Mouse (Mus musculus) MEL (cell line): ENCODE measurements around the gene Prrg3. TPM values are rescaled to one million over a fixed set of nuclear protein-coding genes. Genes with fewer than 3 reads are reported as not detected.

Experiments
- DNase-seq: peaks from one replicate; pipeline ENCODE4 v3.0.0; 2011; ENCODE audit warnings: low read depth, low spot score
- H3K27ac ChIP-seq: 2 replicates; pipeline ENCODE4 v1.5.1; 2012; ENCODE audit warnings: low read depth, mild to moderate bottlenecking, control low read depth, low read length, moderate library complexity; ENCODE audit not compliant: control insufficient read depth
- H3K27me3 ChIP-seq, 2 experiments: fragments of 150-350 bp in 1 of 2; sonication (generic) in 1 of 2; 2 replicates each; pipeline ENCODE4 v1.6.1; 2012; ENCODE audit warnings: low read length in 2 of 2, mild to moderate bottlenecking in 2 of 2, improper control_type of control experiment in 1 of 2, moderate library complexity in 1 of 2; ENCODE audit not compliant: insufficient read depth in 2 of 2, control insufficient read depth in 1 of 2
- H3K36me3 ChIP-seq, 2 experiments: 2 replicates each; pipeline ENCODE4 v1.6.1; 2012 to 2014; ENCODE audit warnings: low read length in 2 of 2, improper control_type of control experiment in 1 of 2, inconsistent platforms in 1 of 2, mild to moderate bottlenecking in 1 of 2; ENCODE audit not compliant: insufficient read depth in 2 of 2, control insufficient read depth in 1 of 2
- H3K4me1 ChIP-seq, 2 experiments: fragments of 150-350 bp in 1 of 2; sonication (generic) in 1 of 2; 2 replicates each; pipeline ENCODE4 v1.6.1; 2012; ENCODE audit warnings: low read length in 2 of 2, improper control_type of control experiment in 1 of 2, mild to moderate bottlenecking in 1 of 2; ENCODE audit not compliant: insufficient read depth in 2 of 2, control insufficient read depth in 1 of 2
- H3K4me3 ChIP-seq, 2 experiments: fragments of 150-350 bp in 1 of 2; sonication (generic) in 1 of 2; 2 replicates each; pipeline ENCODE4 v1.5.1; 2012; ENCODE audit warnings: low read depth in 2 of 2, low read length in 2 of 2, mild to moderate bottlenecking in 2 of 2, moderate library complexity in 2 of 2, control low read depth in 1 of 2, improper control_type of control experiment in 1 of 2; ENCODE audit not compliant: control insufficient read depth in 1 of 2, insufficient read depth in 1 of 2
- H3K79me2 ChIP-seq: 2 replicates; pipeline ENCODE4 v1.6.1; 2012; ENCODE audit warnings: mild to moderate bottlenecking, low read length, moderate library complexity; ENCODE audit not compliant: control insufficient read depth, poor library complexity, insufficient read depth
- H3K9ac ChIP-seq: 2 replicates; pipeline ENCODE4 v1.6.1; 2012; ENCODE audit warnings: low read depth, mild to moderate bottlenecking, control low read depth, low read length, moderate library complexity; ENCODE audit not compliant: control insufficient read depth, poor library complexity, severe bottlenecking
- H3K9me3 ChIP-seq: fragments of 150-350 bp; sonication (generic); replicated peaks from 2 replicates; pipeline ENCODE4 v1.6.1; 2012; ENCODE audit warnings: mild to moderate bottlenecking, low read length, improper control_type of control experiment, moderate library complexity; ENCODE audit not compliant: insufficient read depth
- BHLHE40 ChIP-seq: IDR thresholded peaks from 2 replicates; pipeline ENCODE4 v1.6.1; 2012; ENCODE audit warnings: low read depth, mild to moderate bottlenecking, inconsistent platforms, low read length, improper control_type of control experiment, borderline replicate concordance
- CTCF ChIP-seq, 3 experiments: IDR thresholded peaks in 2 of 3; conservative IDR thresholded peaks in 1 of 3; 2 replicates each; pipeline ENCODE4 v1.5.1; 2011 to 2012; ENCODE audit warnings: low read length in 3 of 3, low read depth in 2 of 3, mild to moderate bottlenecking in 2 of 3, improper control_type of control experiment in 1 of 3, inconsistent platforms in 1 of 3, mixed read lengths in 1 of 3, moderate library complexity in 1 of 3; ENCODE audit not compliant: control insufficient read depth in 1 of 3, insufficient read depth in 1 of 3, poor library complexity in 1 of 3, severe bottlenecking in 1 of 3
- E2F4 ChIP-seq: IDR thresholded peaks from 2 replicates; pipeline ENCODE4 v1.6.1; 2011; ENCODE audit warnings: low read depth, low read length, improper control_type of control experiment, borderline replicate concordance
- EP300 ChIP-seq, 2 experiments: IDR thresholded peaks; 2 replicates each; pipeline ENCODE4 v1.6.1; 2011; ENCODE audit warnings: improper control_type of control experiment in 2 of 2, low read length in 2 of 2, low read depth in 1 of 2, mild to moderate bottlenecking in 1 of 2
- ETS1 ChIP-seq: IDR thresholded peaks from 2 replicates; pipeline ENCODE4 v1.6.1; 2012; ENCODE audit warnings: low read depth, mild to moderate bottlenecking, inconsistent platforms, low read length, improper control_type of control experiment, moderate library complexity
- HCFC1 ChIP-seq: IDR thresholded peaks from 2 replicates; pipeline ENCODE4 v1.6.1; 2012; ENCODE audit warnings: low read depth, mild to moderate bottlenecking, inconsistent platforms, low read length, improper control_type of control experiment, moderate library complexity
- MAX ChIP-seq: IDR thresholded peaks from 2 replicates; pipeline ENCODE4 v1.6.1; 2011; ENCODE audit warnings: low read length, improper control_type of control experiment
- MEF2A ChIP-seq: IDR thresholded peaks from 2 replicates; pipeline ENCODE4 v1.6.1; 2014; ENCODE audit warnings: low read depth, mild to moderate bottlenecking, inconsistent platforms, low read length, improper control_type of control experiment; ENCODE audit not compliant: poor library complexity, insufficient replicate concordance, severe bottlenecking; ENCODE audit errors: extremely low read depth
- MYB ChIP-seq: IDR thresholded peaks from 2 replicates; pipeline ENCODE4 v1.6.1; 2011; ENCODE audit warnings: mild to moderate bottlenecking, low read depth, low read length, improper control_type of control experiment
- POLR2A ChIP-seq, 2 experiments: IDR thresholded peaks; 2 replicates each; pipeline ENCODE4 v1.6.1; 2011 to 2012; ENCODE audit warnings: low read length in 2 of 2, mild to moderate bottlenecking in 2 of 2, control low read depth in 1 of 2, improper control_type of control experiment in 1 of 2, low read depth in 1 of 2, moderate library complexity in 1 of 2; ENCODE audit not compliant: control insufficient read depth in 1 of 2, insufficient read depth in 1 of 2, poor library complexity in 1 of 2
- POLR2AphosphoS5 ChIP-seq: IDR thresholded peaks from 2 replicates; pipeline ENCODE4 v1.6.1; 2012; ENCODE audit warnings: low read depth, borderline replicate concordance, mild to moderate bottlenecking, inconsistent platforms, low read length, moderate library complexity, mixed read lengths
- RAD21 ChIP-seq: IDR thresholded peaks from 2 replicates; pipeline ENCODE4 v1.6.1; 2011; ENCODE audit warnings: mild to moderate bottlenecking, low read depth, low read length, improper control_type of control experiment
- SIN3A ChIP-seq: IDR thresholded peaks from 2 replicates; pipeline ENCODE4 v1.6.1; 2012; ENCODE audit warnings: low read length, improper control_type of control experiment, inconsistent platforms
- SMC3 ChIP-seq: IDR thresholded peaks from 2 replicates; pipeline ENCODE4 v1.6.1; 2011; ENCODE audit warnings: low read depth, low read length, improper control_type of control experiment
- TCF12 ChIP-seq: IDR thresholded peaks from 2 replicates; pipeline ENCODE4 v1.6.1; 2014; ENCODE audit warnings: low read depth, mild to moderate bottlenecking, inconsistent platforms, low read length, improper control_type of control experiment, moderate library complexity
- USF2 ChIP-seq, 2 experiments: IDR thresholded peaks; 2 replicates each; pipeline ENCODE4 v1.6.1; 2011 to 2012; ENCODE audit warnings: improper control_type of control experiment in 2 of 2, low read length in 2 of 2, borderline replicate concordance in 1 of 2, inconsistent platforms in 1 of 2, low read depth in 1 of 2, mild to moderate bottlenecking in 1 of 2; ENCODE audit not compliant: insufficient read depth in 1 of 2
- ZKSCAN1 ChIP-seq: IDR thresholded peaks from 2 replicates; pipeline ENCODE4 v1.6.1; 2012; ENCODE audit warnings: low read depth, mild to moderate bottlenecking, inconsistent platforms, low read length, improper control_type of control experiment, moderate library complexity
- polyA plus RNA-seq, 2 experiments: library from polyadenylated mRNA; stranded (reverse) in 1 of 2; unstranded in 1 of 2; fragments of >175 nt in 1 of 2; fragments of >200 nt in 1 of 2; gene quantifications; 2 replicates each; pipeline versions ENCODE4 v1.2.1 to v1.2.4; 2012; ENCODE audit warnings: low replicate concordance in 2 of 2, low read depth in 1 of 2; ENCODE audit not compliant: insufficient read length in 2 of 2, insufficient read depth in 1 of 2, missing spikeins in 1 of 2
- total RNA-seq: library from RNA; depleted of rRNA; stranded (reverse); fragments of 300-350 nt; gene quantifications from 2 replicates; pipeline ENCODE4 v1.2.3, GENCODE M21; 2012

The Prrg3 gene
- total and polyA plus RNA-seq, 3 experiments = not detected

- DNase-seq = no peak
- Histone ChIP-seq H3K36me3 (no peaks in the 10 kb centered on the region), H3K4me1 (no peaks in the 10 kb centered on the region), H3K9me3 (no peaks in the 10 kb centered on the region), H3K4me3 (no peak overlapping the region), H3K9ac (no peak overlapping the region), H3K27me3 (no peaks in the 10 kb centered on the region), H3K79me2 (no peaks in the 10 kb centered on the region), H3K27ac (no peak overlapping the region)
- TF ChIP-seq ETS1 (no peak), USF2 (IDR thresholded peaks at IDR 0.05; ENCODE audit: borderline replicate concordance in 1 of 2, insufficient read depth in 1 of 2, low read depth in 1 of 2, low read length in 2 of 2) (no peak), EP300 (IDR thresholded peaks at IDR 0.05; ENCODE audit: low read depth in 1 of 2, low read length in 2 of 2) (no peak), MAX (no peak), BHLHE40 (no peak), MYB (no peak), SIN3A (no peak), SMC3 (no peak), TCF12 (no peak), POLR2A (IDR thresholded peaks at IDR 0.05; ENCODE audit: control insufficient read depth in 1 of 2, insufficient read depth in 1 of 2, low read depth in 1 of 2, low read length in 2 of 2, poor library complexity in 1 of 2) (no peak), HCFC1 (no peak), POLR2AphosphoS5 (no peak), RAD21 (no peak), ZKSCAN1 (no peak), MEF2A (no peak), E2F4 (no peak)
These were observed 49.8 kb downstream of the Prrg3 start for GRCm38 (mm10) chrX:72012236-72012635.

- H3K9me3 ChIP-seq = no peaks in the 10 kb centered on the region
- H3K27ac ChIP-seq = no peak overlapping the region
- H3K27me3 ChIP-seq = no peaks in the 10 kb centered on the region
- H3K79me2 ChIP-seq = no peaks in the 10 kb centered on the region
- H3K36me3 ChIP-seq = no peaks in the 10 kb centered on the region
- no peaks in the 10 kb centered on the region for H3K4me1 ChIP-seq
- peak in 1 of 3 experiments; percentile 19; a peak in 2 of 6 replicates for TF ChIP-seq CTCF (IDR thresholded peaks at IDR 0.05 in 2 of 3, conservative IDR thresholded peaks at IDR 0.05 in 1 of 3; ENCODE audit: control insufficient read depth in 1 of 3, insufficient read depth in 1 of 3, low read depth in 2 of 3, low read length in 3 of 3, poor library complexity in 1 of 3, severe bottlenecking in 1 of 3)
- TF ChIP-seq RAD21 = peak; percentile 9; the same call in 1 of the 2 replicates
- TF ChIP-seq E2F4 = no peak
- no peak overlapping the region for H3K9ac ChIP-seq
- peak; percentile 2 for DNase-seq
- no peak overlapping the region for H3K4me3 ChIP-seq
These were observed 50.4 kb downstream of the Prrg3 start for GRCm38 (mm10) chrX:72012804-72013203.
